Mouse (Mus musculus) WW6 (cell line): Measurements from ENCODE around the gene Gucd1.
"Not testable (repeated sequence)": the region's sequence is repeated elsewhere in the genome, so short reads cannot be mapped to it uniquely, and the experiment has no call there.

Experiments used
- DNase-seq: peaks from one replicate; pipeline ENCODE4 v3.0.0-alpha.2; 2013; ENCODE audit warnings: low read depth, low spot score

Gene Gucd1

GRCm38 (mm10) chr10:75503692-75504091 is 14.1 kb downstream of the Gucd1 start:
- no peak for DNase-seq

GRCm38 (mm10) chr10:75501641-75502040 is 16.1 kb downstream of the Gucd1 start:
- no peak for DNase-seq

GRCm38 (mm10) chr10:75500345-75500744 is 17.4 kb downstream of the Gucd1 start:
- no peak for DNase-seq

GRCm38 (mm10) chr10:75499791-75500190 is 18.0 kb downstream of the Gucd1 start:
- peak; percentile 14 for DNase-seq

GRCm38 (mm10) chr10:75499214-75499613 is 18.6 kb downstream of the Gucd1 start:
- DNase-seq: not testable (repeated sequence)

- DNase-seq: no peak
These were observed 21.9 kb downstream of the Gucd1 start for GRCm38 (mm10) chr10:75495921-75496320.

- no peak for DNase-seq
These were observed 22.5 kb downstream of the Gucd1 start for GRCm38 (mm10) chr10:75495304-75495703.

GRCm38 (mm10) chr10:75491936-75492262 is 25.9 kb downstream of the Gucd1 start:
- DNase-seq: no peak

GRCm38 (mm10) chr10:75491234-75491935 is 26.4 kb downstream of the Gucd1 start:
- no peak for DNase-seq

GRCm38 (mm10) chr10:75490731-75491130 is 27.0 kb downstream of the Gucd1 start:
- DNase-seq: no peak

- no peak for DNase-seq
These were observed 28.2 kb downstream of the Gucd1 start for GRCm38 (mm10) chr10:75489522-75489921.

GRCm38 (mm10) chr10:75487131-75487530 is 30.6 kb downstream of the Gucd1 start:
- DNase-seq: no peak

- DNase-seq: peak; percentile 38
These were observed 31.4 kb downstream of the Gucd1 start for GRCm38 (mm10) chr10:75486086-75486979.

GRCm38 (mm10) chr10:75484767-75485166 is 33.0 kb downstream of the Gucd1 start:
- DNase-seq: no peak

- DNase-seq: no peak
These were observed 33.7 kb downstream of the Gucd1 start for GRCm38 (mm10) chr10:75484066-75484465.

- DNase-seq: no peak
These were observed 34.8 kb downstream of the Gucd1 start for GRCm38 (mm10) chr10:75482919-75483483.

- no peak for DNase-seq
These were observed 35.5 kb downstream of the Gucd1 start for GRCm38 (mm10) chr10:75482271-75482670.

- DNase-seq: no peak
These were observed 36.1 kb downstream of the Gucd1 start for GRCm38 (mm10) chr10:75481703-75482102.

- DNase-seq: no peak
These were observed 37.8 kb downstream of the Gucd1 start for GRCm38 (mm10) chr10:75479955-75480354.

GRCm38 (mm10) chr10:75477034-75477433 is 40.7 kb downstream of the Gucd1 start:
- no peak for DNase-seq

GRCm38 (mm10) chr10:75475139-75475850 is 42.5 kb downstream of the Gucd1 start:
- DNase-seq: not testable (repeated sequence)

- DNase-seq: no peak
These were observed 43.2 kb downstream of the Gucd1 start for GRCm38 (mm10) chr10:75474571-75474970.
